Mouse (Mus musculus): ENCODE results near the gene D130043K22Rik.

DNA sequence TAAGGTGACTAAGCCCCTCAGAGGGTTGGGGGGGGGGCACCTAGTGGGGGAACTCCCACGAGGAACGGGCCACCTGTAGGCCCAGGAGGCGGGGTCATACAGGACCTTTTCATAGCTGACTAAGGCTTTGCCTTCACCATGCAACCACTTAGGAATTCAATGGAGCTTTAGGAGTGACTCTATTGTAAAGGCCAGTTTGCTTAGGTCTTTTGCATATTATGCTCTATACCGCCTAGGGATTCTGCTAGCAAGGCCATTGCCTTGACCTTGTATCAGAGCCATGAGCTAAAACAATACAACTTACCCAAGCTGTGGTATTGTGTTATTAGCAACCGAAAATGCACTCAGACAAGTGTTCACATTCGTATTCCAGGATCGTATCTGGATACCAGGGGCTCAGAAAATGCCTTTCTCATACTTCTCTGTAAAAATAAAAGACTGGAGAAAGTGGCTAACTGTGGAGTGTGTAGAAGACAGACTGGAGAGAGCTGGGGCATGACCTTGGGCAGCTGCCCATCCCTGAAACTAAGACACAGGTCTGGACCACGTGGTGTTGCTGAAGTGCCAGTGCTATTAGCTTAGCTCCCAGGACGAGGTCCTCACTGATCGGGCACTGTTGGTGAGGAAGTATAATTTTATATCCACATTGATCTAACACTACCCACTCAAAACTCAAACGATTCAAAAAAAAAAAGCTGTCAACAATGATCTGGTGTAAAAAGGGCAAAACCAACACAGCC, 62.1 kb downstream of the D130043K22Rik start:
- TF ChIP-seq CTCF (IDR thresholded peaks at IDR 0.05; ENCODE audit: extremely low read depth, insufficient read length, insufficient replicate concordance, low read depth, low read length) (no peak), POLR2A (IDR thresholded peaks at IDR 0.05; ENCODE audit: low read depth, low read length) (no peak)

Data from small intestine, adult 2 months (tissue).